Mouse (Mus musculus): ENCODE results near the gene Olfr533. TPM values are rescaled to one million over a fixed set of nuclear protein-coding genes. Genes with fewer than 3 reads are reported as not detected.

Gene Olfr533
- not detected for total RNA-seq (2023)

GRCm38 (mm10) chr7:140463070-140463469 is at the start of gene Olfr533:
TSS of gene Olfr533 (plus strand) at chr7:140463370.

GRCm38 (mm10) chr7:140421539-140421938 is 41.6 kb upstream of the Olfr533 start, which contains the start of gene Olfr532:
TSS of gene Olfr532 (minus strand) at chr7:140421639.

GRCm38 (mm10) chr7:140483916-140484315 is 20.7 kb downstream of the Olfr533 start, which contains the start of gene Olfr535:
TSS of gene Olfr535 (plus strand) at chr7:140484216.

GRCm38 (mm10) chr7:140507346-140508021 is 44.3 kb downstream of the Olfr533 start, which contains the start of gene Olfr536:
TSS of gene Olfr536 (minus strand) at chr7:140507396.

Other genes with a start within 250 kb of the Olfr533 start
- gene Cd163l1, start 245.1 kb upstream of the Olfr533 start, total RNA-seq (2023) = not detected
- 0.32 TPM for gene 5830411N06Rik, start 216.1 kb upstream of the Olfr533 start, total RNA-seq (2023)
- gene Olfr525, start 142.5 kb upstream of the Olfr533 start, total RNA-seq (2023) = not detected
- gene Olfr527, start 129.4 kb upstream of the Olfr533 start, total RNA-seq (2023) = not detected
- not detected for gene Olfr60, start 101.7 kb upstream of the Olfr533 start, total RNA-seq (2023)
- gene Olfr530, start 87.0 kb upstream of the Olfr533 start, total RNA-seq (2023) = not detected
- gene Olfr531, start 60.5 kb upstream of the Olfr533 start, total RNA-seq (2023) = not detected
- not detected for gene Olfr532, start 41.7 kb upstream of the Olfr533 start, total RNA-seq (2023)
- gene Olfr535, start 20.8 kb downstream of the Olfr533 start, total RNA-seq (2023) = not detected
- gene Olfr536, start 44.0 kb downstream of the Olfr533 start, total RNA-seq (2023) = not detected
- not detected for gene Olfr538, start 104.5 kb downstream of the Olfr533 start, total RNA-seq (2023)
- not detected for gene Olfr46, start 137.9 kb downstream of the Olfr533 start, total RNA-seq (2023)
- not detected for gene Olfr61, start 165.6 kb downstream of the Olfr533 start, total RNA-seq (2023)
- gene Olfr53, start 183.1 kb downstream of the Olfr533 start, total RNA-seq (2023) = not detected
- not detected for gene Olfr539, start 196.6 kb downstream of the Olfr533 start, total RNA-seq (2023)
- gene Olfr45, start 218.6 kb downstream of the Olfr533 start, total RNA-seq (2023) = not detected
- not detected for gene Olfr541, start 233.9 kb downstream of the Olfr533 start, total RNA-seq (2023)

Data from CD4-positive naive resting alpha-beta T cell, adult 76 days (primary cell).